Mouse (Mus musculus): ENCODE results near the gene Wwp2.

GRCm38 (mm10) chr8:107424597-107425229 lies 11.5 kb upstream of the Wwp2 start, which contains the start of gene Nob1:
- TF ChIP-seq CTCF (IDR thresholded peaks at IDR 0.05; ENCODE audit: insufficient read depth, low read length): peak; percentile 61
- peak; percentile 90; the same call in 1 of the 2 replicates for TF ChIP-seq POLR2A (IDR thresholded peaks at IDR 0.05; ENCODE audit: borderline replicate concordance, extremely low read depth, low read depth, low read length)

Data from lung, adult 2 months (tissue).